Mouse (Mus musculus) neural tube, embryonic 13.5 days (tissue): Measurements from ENCODE around the gene Lmod3. TPM values are rescaled to one million over a fixed set of nuclear protein-coding genes. Genes with fewer than 3 reads are reported as not detected.
A peak's percentile ranks its signal among the peaks of the same experiment; 100 is the strongest.

Experiments used
- ATAC-seq: fragments of 200-750 bp; cut with Nextera tagmentation; 2 replicates; pipeline ENCODE4 v1.8.0; 2017; ENCODE audit warnings: low read depth, mild to moderate bottlenecking, moderate TSS enrichment, moderate library complexity
- H3K27ac ChIP-seq: fragments of 300-500 bp; sonication (generic); replicated peaks from 2 replicates; pipeline ENCODE4 v1.5.1; 2015; ENCODE audit warnings: moderate library complexity, mild to moderate bottlenecking, inconsistent platforms
- H3K27me3 ChIP-seq: fragments of 300-500 bp; sonication (generic); 2 replicates; pipeline ENCODE4 v1.6.1; 2015; ENCODE audit warnings: mild to moderate bottlenecking, inconsistent platforms
- H3K36me3 ChIP-seq: fragments of 300-500 bp; sonication (generic); 2 replicates; pipeline ENCODE4 v1.6.1; 2015; ENCODE audit warnings: mild to moderate bottlenecking, inconsistent platforms
- H3K4me1 ChIP-seq: fragments of 300-500 bp; sonication (generic); replicated peaks from 2 replicates; pipeline ENCODE4 v1.6.1; 2015; ENCODE audit warnings: inconsistent platforms
- H3K4me2 ChIP-seq: fragments of 300-500 bp; sonication (generic); 2 replicates; pipeline ENCODE4 v1.6.1; 2015; ENCODE audit warnings: inconsistent platforms, mild to moderate bottlenecking, moderate library complexity
- H3K4me3 ChIP-seq: fragments of 300-500 bp; sonication (generic); 2 replicates; pipeline ENCODE4 v1.5.1; 2015; ENCODE audit warnings: mild to moderate bottlenecking, inconsistent platforms
- H3K9ac ChIP-seq: fragments of 300-500 bp; sonication (generic); 2 replicates; pipeline ENCODE4 v1.6.1; 2015; ENCODE audit warnings: moderate library complexity, mild to moderate bottlenecking, inconsistent platforms
- H3K9me3 ChIP-seq: fragments of 300-500 bp; sonication (generic); 2 replicates; pipeline ENCODE4 v1.6.1; 2016; ENCODE audit warnings: inconsistent platforms
- WGBS: fragments of 180-500 bp; shearing (Covaris S2); methylation state at CpG from one replicate; pipeline ENCODE4 v1.1.7; 2015; 5-methylcytosine and 5-hydroxymethylcytosine counted together
- polyA plus RNA-seq: library from polyadenylated mRNA; unstranded; fragments of >200 nt; fragmentation: Nextera tagmentation; extraction: Ambion mirVana; gene quantifications from 2 replicates; pipeline ENCODE4 v1.2.1, GENCODE M21; 2015

The Lmod3 gene
- polyA plus RNA-seq, 1 experiment from 2014 or later: 0.47 TPM

DNA sequence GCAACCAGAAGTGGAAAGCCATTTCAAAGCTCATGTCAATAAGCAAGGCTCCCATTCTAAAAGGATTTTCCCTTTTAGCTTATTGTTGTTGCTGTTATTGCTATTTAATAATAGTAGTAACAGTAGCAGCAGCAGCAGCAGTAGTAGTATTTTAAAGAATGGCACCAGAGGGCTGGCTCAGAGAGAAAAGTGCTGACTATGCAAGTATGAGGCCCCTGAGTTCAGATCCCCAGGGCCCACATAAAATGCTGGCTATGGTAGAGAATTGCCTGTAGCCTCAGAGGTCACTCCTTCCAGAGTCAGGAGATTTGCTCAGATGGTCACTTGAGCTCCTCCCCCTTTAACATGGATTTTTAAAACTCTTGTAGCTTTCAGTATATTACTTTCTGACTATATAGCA lies 7.4 kb downstream of the Lmod3 start:
- no peak for ATAC-seq
- no peaks in the 10 kb centered on the region for H3K4me1 ChIP-seq

DNA sequence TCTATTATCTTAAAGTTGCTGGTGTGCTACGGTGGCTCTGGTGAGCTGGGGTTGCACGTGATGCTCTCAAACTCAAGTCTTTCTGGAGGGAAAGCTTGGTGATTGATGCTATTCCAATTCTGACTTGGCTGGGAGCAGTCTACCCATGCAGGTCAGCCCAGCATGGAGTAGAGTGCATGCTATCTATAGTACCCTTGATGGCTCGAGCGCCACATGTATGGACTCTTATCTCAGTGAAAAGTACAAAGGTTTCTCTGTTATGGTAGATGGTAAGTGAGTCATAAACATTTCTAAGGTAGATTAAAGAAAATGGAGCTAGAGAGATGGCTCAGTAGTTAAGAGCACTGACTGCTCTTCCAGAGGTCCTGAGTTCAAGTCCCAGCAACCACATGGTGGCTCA lies 10.0 kb downstream of the Lmod3 start:
- 92% methylated on average over 4 of the region's 4 CpGs for WGBS
- no peak overlapping the region for H3K9ac ChIP-seq
- H3K27ac ChIP-seq: no peak overlapping the region
- H3K4me1 ChIP-seq: no peaks in the 10 kb centered on the region
- H3K4me2 ChIP-seq: no peak overlapping the region
- no peaks in the 10 kb centered on the region for H3K9me3 ChIP-seq
- no peak for ATAC-seq
- H3K4me3 ChIP-seq: no peak overlapping the region
- H3K27me3 ChIP-seq: no peaks in the 10 kb centered on the region
- no peaks in the 10 kb centered on the region for H3K36me3 ChIP-seq

More for the DNA sequence above, 7.4 kb downstream of the Lmod3 start:
- no peaks in the 10 kb centered on the region for H3K9me3 ChIP-seq
- H3K27ac ChIP-seq: no peak overlapping the region
- H3K36me3 ChIP-seq: no peaks in the 10 kb centered on the region
- no peak overlapping the region for H3K4me3 ChIP-seq
- H3K27me3 ChIP-seq: no peaks in the 10 kb centered on the region
- no peak overlapping the region for H3K4me2 ChIP-seq
- H3K9ac ChIP-seq: no peak overlapping the region

DNA sequence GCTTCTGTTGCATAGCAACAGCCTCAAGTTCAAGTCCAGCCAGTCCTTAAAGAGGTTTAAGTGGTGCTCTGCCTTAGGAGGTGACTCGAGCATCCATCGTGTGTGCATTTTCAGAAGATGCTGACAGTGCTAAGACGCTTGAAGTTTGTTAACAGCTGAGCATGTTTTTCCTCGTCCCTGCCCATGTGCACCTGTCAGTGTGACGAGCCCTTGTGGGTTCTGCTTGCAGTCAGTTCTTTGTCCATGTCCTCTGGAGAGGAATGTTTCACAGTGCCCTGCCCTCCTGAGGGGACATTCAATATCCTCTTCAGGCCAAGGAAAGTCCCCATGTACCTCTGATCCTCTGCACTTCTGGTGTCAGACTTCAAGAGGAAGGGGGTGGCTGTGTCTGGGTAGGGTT lies 12.5 kb downstream of the Lmod3 start:
- WGBS: 89% methylated on average over 5 of the region's 5 CpGs

DNA sequence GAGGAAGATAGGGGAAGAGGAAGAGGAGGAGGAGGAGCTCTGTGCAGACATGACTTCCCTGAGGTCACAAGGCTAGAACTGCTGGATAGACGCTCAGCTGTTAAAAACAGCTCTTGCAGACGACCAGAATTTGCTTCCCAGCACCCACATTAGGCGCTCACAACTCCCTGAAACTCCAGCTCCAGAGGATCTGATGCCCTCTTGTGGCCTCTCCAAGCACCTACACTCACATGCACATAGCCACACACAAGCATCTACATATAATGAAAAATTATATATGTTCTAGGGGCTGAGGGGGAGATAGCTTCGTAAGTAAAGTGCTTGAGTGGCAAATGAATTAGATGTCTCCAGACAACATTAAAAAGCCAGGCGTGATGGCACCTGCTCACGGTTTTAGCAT lies 13.2 kb downstream of the Lmod3 start:
- Histone ChIP-seq H3K27ac (no peak overlapping the region), H3K9me3 (no peaks in the 10 kb centered on the region), H3K9ac (no peak overlapping the region), H3K4me3 (no peak overlapping the region), H3K4me1 (peaks cover 4% of the 10 kb centered on the region), H3K4me2 (no peak overlapping the region), H3K27me3 (no peaks in the 10 kb centered on the region), H3K36me3 (peaks cover 5% of the 10 kb centered on the region; the same call in 1 of the 2 replicates)
- 95% methylated on average over 6 of the region's 6 CpGs for WGBS
- ATAC-seq: no peak

More for the DNA sequence above, 12.5 kb downstream of the Lmod3 start:
- Histone ChIP-seq H3K27me3 (no peaks in the 10 kb centered on the region), H3K4me2 (no peak overlapping the region), H3K36me3 (peaks cover 2% of the 10 kb centered on the region; the same call in 1 of the 2 replicates), H3K4me1 (no peaks in the 10 kb centered on the region), H3K9ac (no peak overlapping the region), H3K9me3 (no peaks in the 10 kb centered on the region), H3K27ac (no peak overlapping the region), H3K4me3 (no peak overlapping the region)
- ATAC-seq: no peak

DNA sequence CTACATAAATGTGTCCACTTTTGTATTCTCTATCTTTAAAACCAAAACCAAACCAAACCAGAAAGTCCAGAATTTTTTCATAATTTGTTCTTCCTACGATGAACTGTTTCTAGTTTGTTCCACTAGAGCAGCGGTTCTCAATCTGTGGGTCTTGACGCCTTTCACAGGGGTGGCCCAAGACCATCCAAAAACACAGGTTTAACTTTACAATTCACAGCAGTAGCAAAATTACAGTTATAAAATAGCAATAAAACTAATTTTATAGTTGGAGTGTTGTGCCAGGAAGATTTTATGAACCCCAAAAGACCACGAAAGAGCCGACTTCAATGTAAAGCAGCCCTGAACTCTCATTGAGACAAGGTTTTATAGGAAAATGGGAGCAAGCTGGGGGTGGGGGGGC lies 16.5 kb downstream of the Lmod3 start:
- H3K4me1 ChIP-seq: peaks cover 4% of the 10 kb centered on the region
- no peak for ATAC-seq
- no peak overlapping the region for H3K27ac ChIP-seq
- H3K9me3 ChIP-seq: no peaks in the 10 kb centered on the region
- no peak overlapping the region for H3K4me3 ChIP-seq
- no peak overlapping the region for H3K9ac ChIP-seq
- WGBS: 87% methylated on average over 5 of the region's 5 CpGs
- no peaks in the 10 kb centered on the region for H3K27me3 ChIP-seq
- H3K4me2 ChIP-seq: no peak overlapping the region
- peaks cover 29% of the 10 kb centered on the region for H3K36me3 ChIP-seq

DNA sequence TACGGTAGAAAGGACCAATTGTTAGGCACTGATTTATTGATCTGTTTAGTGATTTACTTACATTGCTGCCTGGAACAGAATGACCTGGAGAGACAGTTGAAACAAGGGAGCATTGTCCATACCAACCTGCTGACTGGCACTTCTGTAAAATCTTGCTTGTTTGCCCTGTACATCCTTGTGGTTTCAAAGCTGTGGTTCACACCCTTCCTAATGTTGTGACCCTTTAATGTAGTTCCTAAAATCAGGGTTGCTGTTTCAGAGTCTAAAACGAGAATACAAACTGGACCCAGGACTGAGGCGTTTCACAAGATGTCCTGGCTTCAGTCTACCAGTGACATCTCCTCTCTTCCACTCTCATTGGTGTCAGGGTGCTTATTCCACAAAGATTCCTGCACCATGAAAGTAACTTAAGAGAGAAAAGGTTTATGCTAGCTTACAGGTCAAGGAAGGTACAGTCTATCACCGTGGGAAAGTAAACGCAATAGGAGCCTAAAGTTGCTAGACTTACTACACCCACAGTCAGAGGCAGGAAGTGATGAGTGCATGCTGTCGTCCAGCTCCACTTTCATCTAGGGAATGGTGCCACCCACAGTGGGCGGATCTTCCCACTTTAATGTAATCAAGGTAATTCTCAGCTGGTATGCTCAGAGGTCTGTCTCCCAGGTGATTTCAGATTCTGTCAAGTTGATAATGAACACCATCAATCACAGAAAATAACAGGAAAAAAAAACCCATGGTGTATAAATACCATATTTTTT lies 17.5 kb downstream of the Lmod3 start:
- H3K9ac ChIP-seq: no peak overlapping the region
- ATAC-seq: no peak
- 64% methylated on average over 7 of the region's 7 CpGs for WGBS
- H3K36me3 ChIP-seq: peaks cover 37% of the 10 kb centered on the region
- H3K4me2 ChIP-seq: no peak overlapping the region
- no peak overlapping the region for H3K4me3 ChIP-seq
- no peaks in the 10 kb centered on the region for H3K27me3 ChIP-seq
- peaks cover 4% of the 10 kb centered on the region for H3K4me1 ChIP-seq
- no peak overlapping the region for H3K27ac ChIP-seq
- no peaks in the 10 kb centered on the region for H3K9me3 ChIP-seq

DNA sequence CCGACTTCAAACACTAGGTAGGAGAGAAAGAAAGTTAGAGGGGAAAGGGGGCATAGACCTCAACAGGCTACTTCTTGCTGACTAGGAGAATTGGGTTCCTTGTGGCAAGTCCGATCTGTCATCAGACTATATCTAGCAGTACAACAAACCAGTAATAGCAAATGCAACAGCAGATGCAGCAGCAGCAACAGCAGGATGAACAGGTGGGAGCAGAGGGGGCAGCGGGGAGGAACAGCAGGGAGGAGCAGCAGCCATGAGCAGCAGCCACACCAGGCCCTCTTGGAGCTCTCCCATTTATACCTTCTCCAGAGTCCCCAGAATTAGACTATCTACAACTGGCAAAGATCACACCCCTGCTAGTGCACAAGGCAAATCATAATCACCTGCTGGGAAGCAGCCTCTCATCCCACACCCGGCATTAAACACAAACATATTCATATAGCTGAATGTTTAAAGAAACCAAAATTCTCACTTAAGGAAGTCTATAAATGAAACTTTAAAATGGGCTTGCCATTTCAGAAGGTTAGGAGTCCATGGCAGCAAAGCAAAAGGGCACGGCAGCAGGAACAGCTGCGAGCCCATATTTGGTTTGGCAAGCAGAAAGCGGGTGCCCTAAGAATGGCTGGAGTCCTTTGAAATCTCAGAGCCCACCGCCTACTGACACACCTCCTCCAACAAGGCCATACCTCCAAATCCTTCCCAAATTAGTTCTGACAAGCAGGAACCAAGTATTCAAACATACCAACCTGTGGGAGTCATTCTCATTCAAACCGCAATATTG lies 25.3 kb downstream of the Lmod3 start:
- H3K4me1 ChIP-seq: peaks cover 2% of the 10 kb centered on the region
- H3K9ac ChIP-seq: no peak overlapping the region
- no peaks in the 10 kb centered on the region for H3K27me3 ChIP-seq
- WGBS: 98% methylated on average over 9 of the region's 9 CpGs
- H3K36me3 ChIP-seq: peaks cover 41% of the 10 kb centered on the region
- H3K4me2 ChIP-seq: no peak overlapping the region
- H3K27ac ChIP-seq: no peak overlapping the region
- H3K4me3 ChIP-seq: no peak overlapping the region
- H3K9me3 ChIP-seq: no peaks in the 10 kb centered on the region
- ATAC-seq: no peak

DNA sequence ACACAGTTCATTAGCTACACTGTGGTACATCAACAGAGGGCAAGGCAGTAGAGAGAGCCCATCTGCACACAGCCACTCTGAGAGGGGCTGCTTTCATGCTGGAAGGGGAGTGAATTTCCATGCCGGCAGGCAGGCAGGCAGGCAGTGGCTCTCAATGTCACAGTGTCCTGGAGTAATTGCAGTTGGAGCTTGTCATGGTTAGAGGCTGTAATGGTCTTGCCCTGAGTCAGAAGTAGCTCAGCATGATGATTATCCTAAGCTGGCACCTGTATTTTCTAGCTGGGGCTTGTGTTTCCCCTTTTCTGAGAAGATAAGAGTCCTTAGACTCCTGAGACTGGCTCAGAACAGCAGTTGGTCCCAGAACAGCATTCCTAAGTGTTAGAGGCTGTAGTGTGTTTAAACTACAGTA lies 26.5 kb downstream of the Lmod3 start:
- peaks cover 29% of the 10 kb centered on the region for H3K36me3 ChIP-seq
- H3K4me1 ChIP-seq: peaks cover 14% of the 10 kb centered on the region
- no peak overlapping the region for H3K4me2 ChIP-seq
- H3K27ac ChIP-seq: peak overlapping the region; percentile 61
- H3K4me3 ChIP-seq: no peak overlapping the region
- no peaks in the 10 kb centered on the region for H3K27me3 ChIP-seq
- ATAC-seq: peak; percentile 59
- 25% methylated on average over 1 of the region's 1 CpGs for WGBS
- H3K9ac ChIP-seq: no peak overlapping the region; the same call in 1 of the 2 replicates
- H3K9me3 ChIP-seq: no peaks in the 10 kb centered on the region

DNA sequence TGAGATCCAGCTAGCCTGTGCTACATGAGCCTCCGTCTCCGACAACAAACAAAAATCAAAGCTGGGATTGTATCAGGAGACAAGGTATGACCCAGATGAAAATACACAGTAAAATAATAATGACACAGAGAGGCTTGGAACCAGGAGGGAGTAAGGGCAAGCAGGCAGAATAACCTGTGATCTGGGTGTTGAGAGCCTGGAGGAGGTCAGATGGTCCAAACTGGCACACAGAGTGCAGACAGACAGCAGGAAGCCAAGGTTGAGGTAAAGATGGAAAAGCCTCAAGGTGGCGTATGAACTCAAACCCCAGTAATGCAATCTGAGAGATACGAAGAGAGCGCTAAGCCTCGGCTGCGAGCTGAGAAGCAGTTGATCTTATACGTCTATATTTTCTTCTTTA lies 28.1 kb downstream of the Lmod3 start:
- 93% methylated on average over 8 of the region's 8 CpGs for WGBS

DNA sequence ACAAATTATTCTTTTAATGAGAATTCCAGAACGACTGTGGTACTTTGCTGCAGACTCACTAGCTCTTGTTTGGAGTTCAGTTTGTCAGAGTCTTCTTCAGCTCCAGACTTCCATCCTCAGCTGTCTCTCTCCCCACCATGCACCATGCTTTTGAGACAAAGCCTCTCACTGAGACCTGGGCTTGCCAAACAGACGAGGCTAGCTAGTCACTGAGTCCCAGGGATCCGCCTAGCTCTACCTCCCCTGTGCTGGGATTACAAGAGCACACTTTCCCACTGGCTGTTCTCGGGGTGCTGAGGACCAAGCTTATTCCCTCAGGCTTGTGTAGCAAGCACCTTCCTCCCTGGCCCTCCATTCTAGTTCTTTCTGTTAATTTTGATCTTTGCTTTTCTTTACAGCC lies 29.0 kb downstream of the Lmod3 start:
- Histone ChIP-seq H3K27ac (no peak overlapping the region), H3K36me3 (peaks cover 12% of the 10 kb centered on the region), H3K9ac (no peak overlapping the region), H3K4me3 (no peak overlapping the region), H3K27me3 (no peaks in the 10 kb centered on the region), H3K4me2 (no peak overlapping the region), H3K9me3 (no peaks in the 10 kb centered on the region), H3K4me1 (peaks cover 15% of the 10 kb centered on the region)
- ATAC-seq: no peak
- 81% methylated on average over 4 of the region's 4 CpGs for WGBS

More for the DNA sequence above, 28.1 kb downstream of the Lmod3 start:
- Histone ChIP-seq H3K4me3 (no peak overlapping the region), H3K36me3 (peaks cover 17% of the 10 kb centered on the region), H3K9me3 (no peaks in the 10 kb centered on the region), H3K27me3 (no peaks in the 10 kb centered on the region), H3K27ac (no peak overlapping the region), H3K4me1 (peaks cover 15% of the 10 kb centered on the region), H3K9ac (no peak overlapping the region), H3K4me2 (no peak overlapping the region)
- no peak for ATAC-seq

DNA sequence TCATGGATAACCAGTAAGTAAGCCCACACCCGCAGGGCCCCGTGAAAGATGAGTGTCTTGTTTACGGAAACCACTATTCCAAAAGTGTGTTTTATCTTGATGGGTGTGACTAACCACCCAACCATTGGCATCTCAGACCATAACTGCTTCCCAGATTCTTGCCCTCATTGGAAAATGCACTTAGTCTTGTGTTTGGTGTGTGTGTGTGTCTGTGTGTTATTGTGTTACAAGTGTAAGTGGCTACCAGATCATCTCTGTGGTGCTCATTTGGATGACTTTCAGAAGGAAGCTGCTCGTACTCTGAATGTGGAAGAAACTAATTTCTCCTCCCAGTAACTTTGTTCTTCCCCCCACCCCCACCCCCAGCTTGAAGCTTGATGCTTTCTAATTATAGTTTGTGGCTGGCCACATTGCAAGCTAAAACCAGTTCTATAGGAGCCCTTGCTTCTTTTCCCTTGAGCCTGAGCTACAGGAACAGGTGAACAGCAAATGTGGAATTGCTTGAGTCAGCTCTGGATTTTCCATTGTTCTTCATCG lies 29.6 kb downstream of the Lmod3 start:
- Histone ChIP-seq H3K4me2 (no peak overlapping the region), H3K9ac (no peak overlapping the region), H3K27ac (no peak overlapping the region), H3K27me3 (no peaks in the 10 kb centered on the region), H3K4me3 (no peak overlapping the region), H3K9me3 (no peaks in the 10 kb centered on the region), H3K36me3 (peaks cover 12% of the 10 kb centered on the region), H3K4me1 (peaks cover 15% of the 10 kb centered on the region)
- 82% methylated on average over 5 of the region's 5 CpGs for WGBS
- no peak for ATAC-seq

DNA sequence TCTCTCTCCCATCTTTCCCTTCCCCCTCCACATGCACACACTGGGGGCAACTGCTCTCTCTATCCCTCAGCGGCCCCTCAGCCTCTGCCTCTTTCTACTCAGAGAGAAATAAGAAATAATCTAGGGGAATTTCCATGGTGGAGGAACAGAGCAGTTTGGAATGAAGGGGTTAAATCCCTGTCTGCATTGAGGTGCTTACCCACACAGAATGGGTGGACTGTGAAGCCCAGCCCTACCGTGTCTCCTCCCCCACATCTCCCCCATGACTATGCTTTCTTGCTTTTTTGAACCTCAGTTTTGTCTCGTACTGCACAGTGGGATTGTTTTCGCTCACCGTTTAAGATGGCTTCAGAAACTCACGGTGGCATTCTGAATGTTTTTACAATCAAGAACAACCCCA lies 30.2 kb downstream of the Lmod3 start:
- no peaks in the 10 kb centered on the region for H3K9me3 ChIP-seq
- peaks cover 15% of the 10 kb centered on the region for H3K4me1 ChIP-seq
- no peak overlapping the region for H3K9ac ChIP-seq
- H3K4me3 ChIP-seq: no peak overlapping the region
- WGBS: 53% methylated on average over 6 of the region's 6 CpGs
- H3K27me3 ChIP-seq: no peaks in the 10 kb centered on the region
- H3K4me2 ChIP-seq: no peak overlapping the region
- H3K27ac ChIP-seq: no peak overlapping the region
- no peak for ATAC-seq
- peaks cover 10% of the 10 kb centered on the region for H3K36me3 ChIP-seq
